8 mouse cellular contexts compared by ENCODE assay signal in genomic region chr13:99516448-99516881, GRCm38 (mm10). TPM values are rescaled to one million over a fixed set of nuclear protein-coding genes. Genes with fewer than 3 reads are reported as not detected.
A peak's percentile ranks its signal among the peaks of the same experiment; 100 is the strongest.
DNase-seq lines count a peak whose midpoint lies in the region; ATAC-seq and TF ChIP-seq lines count a peak whose summit lies in the region.

Gene Map1b, minus strand, starts transcription at chr13:99516540.

- H3K4me2 ChIP-seq in heart, embryonic 12.5 days: peak within 1 kb of the TSS; percentile 75
- H3K4me2 ChIP-seq in kidney, embryonic 16.5 days (replicated peaks; ENCODE audit: low read depth, low read length): peak within 1 kb of the TSS; percentile 96
- H3K4me2 ChIP-seq in liver, embryonic 11.5 days: peak within 1 kb of the TSS; percentile 86
- H3K4me2 ChIP-seq in neural tube, embryonic 12.5 days (replicated peaks): peak within 1 kb of the TSS; percentile 70

- no peak for TF ChIP-seq POLR2A in bone marrow, adult 2 months (IDR thresholded peaks at IDR 0.05; ENCODE audit: borderline replicate concordance, control insufficient read depth, low read depth, low read length)
- TF ChIP-seq POLR2A in embryonic fibroblast, embryonic 13.5 days (IDR thresholded peaks at IDR 0.05; ENCODE audit: low read depth, low read length): peak; percentile 89

- H3K9ac ChIP-seq in heart, embryonic 12.5 days: peak within 1 kb of the TSS; percentile 95
- H3K9ac ChIP-seq in kidney, embryonic 16.5 days (replicated peaks; ENCODE audit: low read length): peak within 1 kb of the TSS; percentile 77
- peak within 1 kb of the TSS; percentile 50 for H3K9ac ChIP-seq in liver, embryonic 11.5 days (ENCODE audit: low read depth, low read length)
- peak within 1 kb of the TSS; percentile 90 for H3K9ac ChIP-seq in neural tube, embryonic 12.5 days

- peak; percentile 76 for ATAC-seq in heart, embryonic 12.5 days (ENCODE audit: insufficient number of reproducible peaks, low FRiP score)
- ATAC-seq in kidney, embryonic 16.5 days (ENCODE audit: low FRiP score, low TSS enrichment): peak; percentile 84
- ATAC-seq in liver, embryonic 11.5 days (replicated peaks; ENCODE audit: low FRiP score): peak; percentile 64
- ATAC-seq in neural tube, embryonic 12.5 days (ENCODE audit: low FRiP score, low read depth): peak; percentile 81

- H3K4me1 ChIP-seq in bone marrow, adult 2 months (ENCODE audit: control insufficient read depth, insufficient read depth, low read length): no peaks in the 10 kb centered on the region
- no peaks in the 10 kb centered on the region for H3K4me1 ChIP-seq in embryonic fibroblast, embryonic 13.5 days (ENCODE audit: control insufficient read depth, insufficient read depth, low read length)
- H3K4me1 ChIP-seq in heart, embryonic 12.5 days (replicated peaks): peaks cover 15% of the 10 kb centered on the region
- peaks cover 29% of the 10 kb centered on the region for H3K4me1 ChIP-seq in kidney, embryonic 16.5 days (ENCODE audit: insufficient read depth, low read length)
- H3K4me1 ChIP-seq in liver, embryonic 11.5 days (replicated peaks; ENCODE audit: control insufficient read depth, insufficient read depth, low read length): no peaks in the 10 kb centered on the region; the same call in 1 of the 2 replicates
- H3K4me1 ChIP-seq in neural tube, embryonic 12.5 days: peaks cover 19% of the 10 kb centered on the region

- H3K36me3 ChIP-seq in heart, embryonic 12.5 days: no peaks in the 10 kb centered on the region; the same call in 1 of the 2 replicates
- no peaks in the 10 kb centered on the region for H3K36me3 ChIP-seq in kidney, embryonic 16.5 days (ENCODE audit: insufficient read depth, low read length)
- H3K36me3 ChIP-seq in liver, embryonic 11.5 days (ENCODE audit: control insufficient read depth, insufficient read depth, low read length): no peaks in the 10 kb centered on the region
- H3K36me3 ChIP-seq in neural tube, embryonic 12.5 days: no peaks in the 10 kb centered on the region

- peak within 1 kb of the TSS; percentile 24 for H3K4me3 ChIP-seq in bone marrow, adult 2 months (replicated peaks; ENCODE audit: control insufficient read depth, low read depth, low read length)
- H3K4me3 ChIP-seq in embryonic fibroblast, embryonic 13.5 days (ENCODE audit: insufficient read depth, low read length): peak within 1 kb of the TSS; percentile 78
- H3K4me3 ChIP-seq in heart, embryonic 12.5 days: peak within 1 kb of the TSS; percentile 98
- peak within 1 kb of the TSS; percentile 77 for H3K4me3 ChIP-seq in kidney, embryonic 16.5 days (ENCODE audit: low read length)
- peak within 1 kb of the TSS; percentile 63 for H3K4me3 ChIP-seq in liver, embryonic 11.5 days (ENCODE audit: low read depth, low read length)
- H3K4me3 ChIP-seq in neural tube, embryonic 12.5 days: peak within 1 kb of the TSS; percentile 87

- TF ChIP-seq CTCF in bone marrow, adult 2 months (IDR thresholded peaks at IDR 0.05; ENCODE audit: control insufficient read depth, insufficient read depth, low read length): no peak
- TF ChIP-seq CTCF in embryonic fibroblast, embryonic 13.5 days (IDR thresholded peaks at IDR 0.05; ENCODE audit: borderline replicate concordance, insufficient read depth, low read length): no peak

- H3K9me3 ChIP-seq in heart, embryonic 12.5 days (replicated peaks): no peaks in the 10 kb centered on the region
- H3K9me3 ChIP-seq in kidney, embryonic 16.5 days (ENCODE audit: low read length): no peaks in the 10 kb centered on the region
- no peaks in the 10 kb centered on the region for H3K9me3 ChIP-seq in liver, embryonic 11.5 days (ENCODE audit: control insufficient read depth, low read length)
- no peaks in the 10 kb centered on the region for H3K9me3 ChIP-seq in neural tube, embryonic 12.5 days

- H3K27me3 ChIP-seq in heart, embryonic 12.5 days (replicated peaks): no peaks in the 10 kb centered on the region
- no peaks in the 10 kb centered on the region for H3K27me3 ChIP-seq in kidney, embryonic 16.5 days (ENCODE audit: insufficient read depth, low read length)
- peaks cover 43% of the 10 kb centered on the region for H3K27me3 ChIP-seq in liver, embryonic 11.5 days (replicated peaks; ENCODE audit: control insufficient read depth, insufficient read depth, low read length)
- no peaks in the 10 kb centered on the region for H3K27me3 ChIP-seq in neural tube, embryonic 12.5 days (replicated peaks)

- no peak within 1 kb of the TSS; the same call in 1 of the 2 replicates for H3K27ac ChIP-seq in bone marrow, adult 2 months (ENCODE audit: control insufficient read depth, insufficient read depth, low read depth, low read length, poor library complexity)
- H3K27ac ChIP-seq in embryonic fibroblast, embryonic 13.5 days (ENCODE audit: insufficient read depth, low read length): peak within 1 kb of the TSS; percentile 48
- H3K27ac ChIP-seq in heart, embryonic 12.5 days (ENCODE audit: poor library complexity, severe bottlenecking): peak within 1 kb of the TSS; percentile 88
- peak within 1 kb of the TSS; percentile 50; the same call in 1 of the 2 replicates for H3K27ac ChIP-seq in kidney, embryonic 16.5 days (ENCODE audit: low read length)
- peak within 1 kb of the TSS; percentile 48; the same call in 1 of the 2 replicates for H3K27ac ChIP-seq in liver, embryonic 11.5 days (ENCODE audit: low read depth, low read length)
- H3K27ac ChIP-seq in neural tube, embryonic 12.5 days: peak within 1 kb of the TSS; percentile 95

- DNase-seq in CD4-positive helper T cell, adult 2 months (ENCODE audit: low read depth, low spot score): peak; percentile 24
- DNase-seq in liver, embryonic 11.5 days (ENCODE audit: low spot score): peak; percentile 68
- DNase-seq in urinary bladder, postnatal 25 days (ENCODE audit: low spot score): peak; percentile 29

- whole genome bisulfite sequencing in bone marrow, adult 2 months: 2% methylated on average over 31 of the region's 32 CpGs
- WGBS in heart, embryonic 12.5 days: under 1% methylated on average over 23 of the region's 32 CpGs
- 0% methylated on average over 26 of the region's 32 CpGs for WGBS in kidney, embryonic 16.5 days
- under 1% methylated on average over 24 of the region's 32 CpGs for WGBS in liver, embryonic 11.5 days
- under 1% methylated on average over 25 of the region's 32 CpGs for WGBS in neural tube, embryonic 12.5 days

RNA-seq across cellular contexts. Expression of gene Map1b, which starts in this region (rescaled TPM):
- polyA plus RNA-seq in bone marrow, adult 2 months (2011; ENCODE audit: insufficient read depth, insufficient read length, low replicate concordance, missing spikeins): 1.4 and 4.5 TPM in 2 replicates
- polyA plus RNA-seq in embryonic fibroblast, embryonic 13.5 days (2011; ENCODE audit: insufficient read length, low read depth, missing spikeins): 81.3 and 105 TPM in 2 replicates
- 149 and 151 TPM in 2 replicates for polyA plus RNA-seq in heart, embryonic 12.5 days (2016; fragmentation: Nextera tagmentation; extraction: Ambion mirVana)
- polyA plus RNA-seq in kidney, embryonic 16.5 days (2015; fragmentation: Nextera tagmentation; extraction: Ambion mirVana): 48.2 and 58.4 TPM in 2 replicates
- polyA plus RNA-seq in liver, embryonic 11.5 days (2014; fragmentation: Nextera tagmentation; extraction: Ambion mirVana): 32.6 and 39.6 TPM in 2 replicates
- 1,223 and 1,491 TPM in 2 replicates for polyA plus RNA-seq in neural tube, embryonic 12.5 days (2016; fragmentation: Nextera tagmentation; extraction: Ambion mirVana)

Comparison
In these comparisons a context has a peak if more than half of its experiments do, and no peak if none do; other contexts are left out.
1. H3K4me3 ChIP-seq: peak in every context shown above with its lines; median percentile 98 in heart, embryonic 12.5 days; 87 in neural tube, embryonic 12.5 days; 78 in embryonic fibroblast, embryonic 13.5 days; 77 in kidney, embryonic 16.5 days; 63 in liver, embryonic 11.5 days; 24 in bone marrow, adult 2 months.